Mouse (Mus musculus): ENCODE results near the gene Fnip2. TPM values are rescaled to one million over a fixed set of nuclear protein-coding genes. Genes with fewer than 3 reads are reported as not detected.
"Not testable (repeated sequence)": the region's sequence is repeated elsewhere in the genome, so short reads cannot be mapped to it uniquely, and the experiment has no call there.

Fnip2 gene
- 1 to 10 TPM; 5.7 to 7.7 TPM for total RNA-seq (2021)
- long read RNA-seq, experiment 1, partial matches to known transcripts, result 1 of 1 reads
- long read RNA-seq, experiment 1, other reads (novel, unspliced or antisense), result 0 of 1 reads
- long read RNA-seq, experiment 2, partial matches to known transcripts, result 3 of 3 reads
- long read RNA-seq, experiment 2, other reads (novel, unspliced or antisense), result 0 of 3 reads

DNA sequence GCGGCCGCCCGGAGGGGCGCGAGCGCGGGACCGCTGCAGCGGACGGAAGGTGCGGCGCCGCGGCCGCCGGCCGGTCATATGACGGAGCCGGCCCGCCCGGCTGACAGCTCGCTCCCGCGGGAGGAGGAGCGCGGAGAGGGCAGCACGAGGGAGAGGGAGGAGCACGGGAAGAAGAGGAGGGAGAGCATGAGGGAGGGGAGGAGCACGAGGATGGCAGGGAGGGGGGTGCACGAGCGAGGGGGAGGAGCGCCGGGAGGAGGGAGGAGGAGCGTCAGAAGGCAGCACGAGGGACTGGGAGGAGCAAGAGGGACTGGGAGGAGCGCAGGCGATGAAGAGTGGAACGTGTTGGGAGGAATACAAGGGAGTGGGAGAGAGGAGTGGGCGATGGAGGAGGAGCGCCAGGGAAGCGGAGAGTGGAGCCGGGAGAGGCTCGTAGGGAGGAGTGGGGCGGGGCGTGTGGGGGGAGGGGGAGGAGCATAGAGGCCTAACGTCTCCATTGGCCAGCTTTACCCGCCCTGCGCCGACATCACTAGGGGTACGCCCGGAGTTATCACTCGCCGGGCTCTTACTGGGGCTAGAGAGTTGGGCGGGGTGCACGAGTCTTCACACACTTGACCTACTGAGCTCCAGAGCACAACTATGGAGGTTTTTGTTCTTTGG, at the start of gene Fnip2:
Fnip2 (minus strand) TSS at position 94 of the 660 bp plus-strand sequence.
- peak; percentile 78 for DNase-seq

DNA sequence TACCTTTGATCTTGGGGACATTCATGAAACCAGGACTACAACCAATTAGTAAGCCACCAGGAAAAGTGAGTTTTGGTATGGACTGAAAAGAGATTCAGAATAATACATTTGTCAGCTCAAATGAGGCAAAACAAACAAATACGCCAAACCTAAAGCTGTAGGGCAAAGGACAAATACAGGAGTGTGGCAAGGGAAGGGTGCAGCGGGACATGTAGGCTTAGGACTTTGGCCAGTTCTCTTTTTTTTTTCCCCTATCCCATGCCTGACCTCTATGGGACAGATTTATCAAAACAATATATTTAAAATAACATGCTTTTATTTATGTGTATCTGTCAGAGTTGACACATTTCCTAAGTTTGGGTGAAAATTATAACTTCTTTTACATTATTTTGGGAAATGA, 42.3 kb upstream of the Fnip2 start:
- DNase-seq, result no peak

DNA sequence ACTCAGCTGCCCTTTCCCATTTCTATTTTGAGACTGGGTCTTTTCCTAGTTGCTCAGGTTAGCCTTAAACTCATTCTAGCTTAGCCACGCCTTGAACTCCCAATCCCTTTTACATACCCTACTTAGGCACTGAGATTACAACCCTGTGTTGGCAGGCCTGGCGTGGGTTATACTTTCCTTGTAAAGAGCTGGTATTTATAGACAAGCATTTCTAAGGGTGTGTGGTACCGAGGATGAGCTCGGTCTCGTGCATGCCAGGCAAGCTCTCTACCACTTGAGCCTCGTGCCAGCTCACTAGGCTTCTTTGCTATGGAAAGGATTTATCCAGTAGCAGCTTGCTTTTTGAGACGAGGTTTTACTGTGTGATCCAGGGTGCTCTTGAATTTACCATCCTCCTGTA, 27.9 kb upstream of the Fnip2 start:
- no peak for DNase-seq

DNA sequence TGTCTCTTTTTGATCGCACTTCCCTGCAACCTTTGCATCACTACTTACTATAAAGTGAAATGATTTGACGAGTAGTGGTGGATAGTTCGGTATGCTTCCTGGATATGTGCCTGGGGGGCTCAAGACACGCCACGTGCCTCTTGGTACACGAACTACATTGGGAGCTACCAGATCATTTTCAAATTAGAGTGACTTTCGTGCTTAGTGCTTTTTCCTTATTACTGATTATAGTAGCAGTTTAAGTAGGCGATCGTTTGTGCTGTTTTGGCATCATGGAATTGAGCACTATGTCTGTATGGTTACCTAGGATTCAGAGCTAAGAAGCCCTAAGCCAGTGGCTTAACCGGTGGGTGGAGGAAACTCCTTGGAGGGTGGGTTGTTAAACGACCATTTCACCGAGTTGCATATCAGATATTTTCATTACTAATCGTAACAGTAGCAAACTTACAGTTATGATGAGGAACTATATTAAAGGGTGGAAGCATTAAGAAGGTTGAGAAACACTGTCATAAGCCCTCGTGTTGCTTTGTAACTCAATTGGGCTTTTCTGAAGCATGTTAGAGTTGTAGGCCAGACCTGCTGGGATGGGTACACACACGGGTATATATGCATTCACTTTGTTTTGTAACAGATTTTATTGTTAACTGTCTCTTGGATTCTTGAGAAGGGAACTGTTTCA, 24.3 kb upstream of the Fnip2 start:
- DNase-seq, result no peak

DNA sequence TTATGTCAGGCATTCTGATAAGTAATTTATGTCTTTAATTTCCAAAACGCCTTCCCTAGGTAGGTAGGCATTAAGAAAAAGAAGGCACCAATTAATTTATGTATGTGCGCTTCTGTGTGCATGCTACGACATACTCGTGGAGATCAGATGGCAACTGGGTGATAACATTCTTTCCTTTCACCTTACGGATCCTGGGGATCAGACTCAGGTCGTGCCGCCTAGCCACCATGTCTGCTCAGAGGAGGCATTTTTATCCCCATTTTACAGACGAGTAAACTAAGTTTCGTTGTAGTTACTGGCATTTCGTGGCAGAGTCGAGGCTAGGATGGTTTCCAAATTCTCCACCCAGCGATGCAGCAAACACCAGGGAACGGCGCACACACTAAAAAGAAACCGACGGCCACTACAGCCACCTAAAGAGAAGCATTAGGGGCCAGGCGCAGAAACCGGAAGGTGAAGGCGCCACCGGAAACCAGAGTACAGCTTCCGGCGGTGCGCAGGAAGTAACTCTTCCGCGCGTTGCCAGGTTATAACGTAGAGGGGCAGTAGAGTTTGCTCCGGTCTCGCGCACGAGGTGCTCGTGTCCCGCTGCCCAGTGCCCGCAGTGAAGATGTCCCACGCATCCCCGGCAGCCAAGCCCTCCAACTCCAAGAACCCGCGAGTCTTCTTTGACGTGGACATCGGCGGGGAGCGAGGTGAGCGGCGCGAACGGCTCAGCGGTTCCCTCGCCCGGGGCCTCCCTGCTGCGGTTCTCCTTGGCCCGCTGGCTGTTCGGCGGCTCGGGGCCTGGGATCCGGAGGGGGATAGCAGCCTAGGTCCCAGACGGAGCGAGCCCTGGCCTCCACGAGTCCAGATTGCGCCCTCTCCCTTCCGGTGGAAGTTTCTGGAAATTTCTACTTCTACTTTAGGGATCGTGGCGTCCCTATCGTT, 23.5 kb upstream of the Fnip2 start, which contains the start of gene Ppid:
Ppid (plus strand) TSS at position 480 of the 930 bp plus-strand sequence.
- peak; percentile 75 for DNase-seq

DNA sequence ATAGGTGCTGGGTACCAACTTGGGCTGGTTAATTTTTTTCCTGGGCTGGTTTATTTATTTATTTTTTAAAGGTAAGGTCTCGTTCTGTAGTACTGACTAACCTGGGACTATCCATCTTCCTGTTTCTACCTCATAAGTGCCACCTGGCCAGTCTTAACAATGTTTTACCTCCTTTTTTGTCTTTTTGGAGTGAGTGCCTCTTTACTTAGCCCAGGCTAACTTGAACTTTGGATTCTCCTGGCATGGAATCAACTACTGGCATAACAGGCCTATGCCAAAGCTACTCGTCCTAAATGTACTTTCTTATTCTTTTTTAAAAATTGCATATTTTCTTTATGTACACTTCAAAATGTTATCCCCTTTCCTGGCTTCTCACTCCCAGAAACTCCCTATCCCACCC, 22.1 kb upstream of the Fnip2 start:
- no peak for DNase-seq

DNA sequence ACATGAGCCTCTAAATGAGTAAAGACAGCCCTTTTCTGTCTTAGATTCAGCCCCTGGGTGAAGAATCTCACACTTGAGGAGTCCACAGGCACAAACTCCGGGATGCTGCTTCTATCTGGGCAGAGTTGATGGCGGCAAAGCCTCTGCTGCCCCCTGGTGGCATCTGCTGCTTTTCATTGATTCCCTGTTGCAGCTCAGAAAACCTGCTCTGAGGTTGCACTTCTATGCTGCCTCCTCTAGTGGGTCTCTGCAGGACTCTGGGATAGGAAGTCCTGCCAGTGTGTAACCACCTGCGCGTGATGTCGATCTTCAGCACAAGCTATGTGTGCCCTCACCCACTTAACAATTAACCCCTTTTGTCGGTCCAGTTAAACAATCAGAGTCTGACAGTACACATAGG, 19.2 kb upstream of the Fnip2 start:
- peak; percentile 90 for DNase-seq

DNA sequence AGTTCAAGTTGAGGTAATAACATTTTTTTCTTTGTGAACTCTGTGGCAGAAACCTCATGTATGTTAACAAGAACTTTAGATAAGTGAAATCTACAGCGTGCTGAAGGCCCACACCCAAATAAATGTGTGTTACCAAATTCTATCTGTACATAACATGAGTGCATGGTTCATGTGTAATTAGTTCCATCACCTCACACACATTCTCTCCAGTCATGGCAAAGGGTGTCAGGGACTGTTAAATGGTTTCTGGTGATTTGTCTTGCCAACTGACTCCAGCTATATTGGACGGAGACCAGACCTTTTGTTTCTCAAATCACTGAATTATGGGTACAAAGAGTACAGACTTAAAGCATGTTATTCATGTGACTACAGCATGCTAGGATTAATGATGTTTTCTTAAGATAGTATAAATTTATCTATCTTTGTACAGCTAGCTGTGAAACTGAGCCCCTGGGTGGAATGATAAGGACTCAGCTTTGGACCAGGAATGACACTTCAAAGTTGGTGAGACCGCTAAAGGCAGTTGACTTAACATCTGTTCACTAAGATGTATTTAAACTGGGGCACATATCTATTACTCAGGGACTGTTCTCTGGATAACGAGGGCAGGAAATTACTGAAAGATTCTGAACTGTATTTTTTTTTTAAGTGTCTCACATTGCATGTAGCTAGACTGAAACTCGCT, 12.4 kb upstream of the Fnip2 start:
- no peak for DNase-seq

DNA sequence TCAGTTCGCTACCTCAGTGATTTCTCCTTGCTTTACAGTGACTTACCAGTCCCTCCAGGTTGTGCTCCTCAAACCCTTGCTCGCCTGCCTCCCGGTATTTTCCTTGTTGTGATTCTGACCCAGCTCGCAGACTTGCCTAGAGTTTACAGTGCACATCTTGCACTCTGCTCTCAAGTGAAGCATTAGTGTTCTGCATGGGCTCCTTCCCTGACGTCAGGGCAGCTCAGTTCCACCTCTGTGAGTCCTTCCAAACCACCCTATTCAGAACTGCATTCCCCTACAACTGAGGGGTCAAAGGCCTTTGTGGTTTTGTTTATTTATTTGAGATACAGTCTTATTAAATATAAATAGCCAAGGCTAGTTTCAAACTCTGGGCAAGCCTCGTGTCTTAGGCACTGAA, 10.6 kb upstream of the Fnip2 start:
- DNase-seq, result no peak

DNA sequence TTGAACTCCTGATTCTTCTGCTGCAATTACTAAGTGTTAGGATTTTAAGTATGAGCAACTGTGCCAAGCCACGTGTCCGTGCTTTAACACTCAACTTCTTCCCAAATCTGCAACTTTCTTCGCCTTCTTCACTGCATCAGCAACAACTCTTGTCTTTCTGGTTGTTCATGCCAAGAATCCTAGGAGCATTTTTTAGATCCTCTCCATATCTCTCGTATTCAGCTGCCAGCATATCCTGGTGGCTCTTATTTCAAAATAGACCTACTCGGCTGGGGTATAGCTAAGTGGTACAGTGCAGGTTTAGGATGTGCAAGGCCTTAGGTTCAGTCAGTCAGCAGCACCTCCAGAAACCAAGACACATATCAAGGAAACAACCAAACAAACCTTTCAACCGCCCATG, 10.0 kb upstream of the Fnip2 start:
- DNase-seq, result no peak

DNA sequence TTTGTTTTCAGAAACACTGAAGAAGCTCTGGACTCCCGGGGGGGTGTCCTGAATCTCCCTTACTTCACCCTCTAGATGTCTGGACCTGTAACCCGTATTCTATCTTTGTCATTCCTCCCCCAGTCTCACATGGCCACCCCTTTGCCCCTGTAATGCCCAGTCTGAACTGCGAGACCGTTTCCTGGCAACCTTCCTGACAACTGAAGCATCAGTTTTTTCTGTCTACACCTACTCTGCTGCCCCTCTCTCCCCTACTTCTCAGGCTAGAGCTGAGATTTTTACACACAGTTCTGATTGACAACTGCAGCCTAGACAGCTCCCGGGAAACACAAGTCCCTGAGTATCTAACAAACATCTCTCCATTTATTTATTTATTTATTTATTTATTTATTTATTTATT, 9.3 kb upstream of the Fnip2 start:
- DNase-seq, result no peak

DNA sequence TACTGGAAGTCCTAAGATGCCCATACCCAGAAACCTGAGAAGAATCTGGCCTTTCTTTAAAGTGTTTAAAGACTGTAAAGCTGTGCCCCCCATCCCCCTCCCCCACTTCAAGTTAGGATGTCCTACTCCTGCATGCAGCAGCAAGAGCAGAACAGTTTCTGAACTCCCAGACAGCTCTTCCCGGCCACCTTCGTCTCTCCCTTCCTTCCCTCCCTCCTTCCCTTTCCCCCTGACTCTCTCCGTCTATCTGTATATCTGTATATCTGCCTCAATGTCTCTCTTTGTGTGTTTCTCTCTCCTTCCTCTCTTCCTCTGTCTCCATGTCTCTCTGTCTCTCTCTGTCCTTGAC, 8.8 kb upstream of the Fnip2 start:
- DNase-seq, result no peak

DNA sequence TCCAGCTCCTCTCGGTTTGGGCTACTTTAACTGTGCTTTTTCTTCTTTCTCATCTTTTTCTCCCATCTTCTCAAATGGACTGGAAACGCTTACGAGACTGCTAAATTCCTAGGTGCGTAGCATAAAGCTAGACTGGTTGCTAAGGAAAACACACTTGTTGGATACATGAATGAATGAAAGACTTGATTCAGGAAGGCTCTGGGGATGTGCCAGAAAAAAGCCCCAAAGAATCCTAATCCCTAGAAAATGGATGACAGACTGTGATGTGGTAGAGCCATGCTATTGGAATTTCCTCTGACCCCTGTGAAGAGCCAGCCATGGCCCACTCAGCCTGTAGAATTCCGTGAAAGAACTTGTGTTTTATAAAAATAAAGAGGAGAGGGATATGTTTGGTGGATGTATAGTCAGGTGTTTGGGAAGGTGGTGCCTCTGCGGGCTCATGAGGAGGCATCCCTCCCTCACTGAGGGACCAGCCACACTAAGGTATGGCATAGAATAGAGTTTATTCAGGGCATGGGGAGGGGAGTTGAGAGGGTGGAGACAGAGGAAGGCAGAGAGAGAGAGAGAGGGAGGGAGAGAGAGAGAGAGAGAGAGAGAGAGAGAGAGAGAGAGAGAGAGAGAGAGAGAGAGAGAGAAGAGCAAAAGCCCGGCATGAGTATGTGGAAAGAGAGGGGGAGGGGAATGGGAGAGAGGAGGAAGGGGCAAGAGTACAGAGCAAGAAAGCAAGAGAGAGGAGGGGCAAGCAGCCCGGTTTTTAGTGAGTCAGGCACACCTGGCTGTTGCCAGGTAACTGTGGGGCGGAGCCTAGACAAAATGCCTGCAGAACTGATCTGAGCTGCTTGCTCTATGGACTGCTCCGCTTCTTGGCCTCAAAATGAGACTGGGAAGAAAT, 8.2 kb upstream of the Fnip2 start:
- no peak for DNase-seq

DNA sequence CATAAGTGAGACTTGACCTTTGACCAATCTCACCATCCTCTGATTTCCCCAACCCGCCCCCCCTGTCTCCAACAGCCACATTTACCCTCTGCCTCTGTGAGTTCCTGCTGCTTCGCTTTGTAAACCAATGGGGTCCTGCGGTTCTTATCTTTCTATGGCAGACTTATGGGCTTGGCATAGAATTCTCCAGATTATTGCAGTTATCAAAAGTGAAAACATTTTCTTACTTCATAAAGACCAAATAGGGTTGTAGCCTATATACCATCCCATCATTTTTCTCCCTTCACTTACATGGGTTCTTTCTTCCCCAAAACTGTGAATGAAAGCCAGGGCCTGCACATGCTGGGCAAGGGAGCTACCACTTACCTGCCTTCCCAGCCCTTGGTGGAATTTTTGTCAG, 6.7 kb upstream of the Fnip2 start:
- no peak for DNase-seq

DNA sequence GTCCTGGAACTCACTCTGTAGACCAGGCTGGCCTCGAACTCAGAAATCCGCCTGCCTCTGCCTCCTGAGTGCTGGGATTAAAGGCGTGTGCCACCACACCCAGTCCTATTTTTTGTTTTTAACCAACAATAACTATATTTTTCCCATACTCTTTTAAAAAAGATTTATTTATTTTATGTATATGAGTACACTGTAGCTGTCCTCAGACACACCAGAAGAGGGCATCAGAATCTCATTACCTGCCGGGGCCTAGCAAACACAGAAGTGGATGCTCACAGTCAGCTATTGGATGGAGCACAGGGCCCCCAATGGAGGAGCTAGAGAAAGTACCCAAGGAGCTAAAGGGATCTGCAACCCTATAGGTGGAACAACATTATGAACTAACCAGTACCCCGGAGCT, 5.8 kb upstream of the Fnip2 start:
- DNase-seq, result not testable (repeated sequence)

DNA sequence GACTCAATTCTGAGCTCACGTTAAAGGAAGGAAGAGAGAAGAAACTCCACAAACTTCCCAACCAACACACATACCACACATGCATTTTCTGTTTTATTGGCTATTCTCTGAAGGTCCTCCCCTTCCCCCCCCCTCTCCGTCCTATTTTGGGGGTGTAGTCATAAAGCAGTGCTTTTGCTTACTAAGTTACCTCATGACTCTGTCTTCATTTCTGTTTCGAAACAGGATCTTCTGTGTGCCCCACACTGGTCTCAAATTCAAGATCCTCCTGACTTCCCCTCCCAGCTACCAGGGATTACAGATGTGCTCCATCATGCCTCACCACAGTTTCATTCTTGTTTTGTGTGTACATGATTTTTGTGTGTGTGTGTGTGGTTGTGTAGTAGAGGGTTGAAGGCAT, 4.8 kb upstream of the Fnip2 start:
- DNase-seq, result no peak

DNA sequence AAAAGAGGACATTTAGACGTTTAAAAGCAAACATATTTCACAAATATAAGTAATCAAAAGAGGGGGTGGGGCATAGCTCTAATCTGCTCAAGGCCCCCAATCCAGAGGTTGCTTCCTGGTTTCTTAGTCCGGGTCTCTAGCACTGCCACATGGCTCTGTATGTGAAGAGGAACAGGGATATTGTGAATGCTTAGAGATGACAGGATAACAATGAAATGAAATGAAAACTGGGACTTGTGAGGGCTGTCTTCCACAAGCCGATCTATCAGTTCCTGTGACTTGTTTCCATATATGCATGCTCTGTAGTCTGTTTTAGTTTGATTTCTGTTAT, 1.7 kb upstream of the Fnip2 start:
- DNase-seq, result no peak

DNA sequence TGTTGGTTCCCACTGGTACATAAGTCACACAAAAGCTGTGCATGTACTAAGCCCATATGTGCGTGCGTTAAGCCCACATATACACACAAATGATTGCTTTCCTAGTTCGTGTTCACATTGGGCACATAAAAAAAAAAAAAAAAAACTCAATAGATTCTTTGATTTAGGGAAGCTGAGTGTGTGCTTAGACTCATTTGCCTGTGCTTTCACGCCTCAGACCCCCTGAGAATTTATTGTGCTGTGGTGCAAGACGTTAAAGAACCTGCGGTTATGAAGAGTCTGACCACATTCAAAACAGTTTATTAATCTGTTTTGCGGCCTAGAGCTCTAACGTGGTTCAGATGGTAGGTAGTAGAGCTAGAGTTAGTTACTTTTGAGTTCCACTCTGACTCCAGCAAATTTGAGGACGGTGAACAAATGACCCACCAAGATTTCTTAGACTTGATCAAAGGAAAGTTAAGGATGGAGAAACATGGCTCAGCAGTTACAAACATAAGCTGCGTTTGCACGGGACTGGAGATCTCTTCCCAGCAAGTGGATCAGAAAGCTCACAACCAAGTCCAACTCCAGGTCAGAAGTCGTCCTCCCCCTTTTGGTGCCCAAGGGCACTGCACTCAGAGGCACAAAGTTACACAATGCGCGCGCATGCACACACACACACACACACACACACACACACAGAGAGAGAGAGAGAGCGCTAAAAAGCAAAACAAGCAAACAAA, 1.2 kb upstream of the Fnip2 start:
- DNase-seq, result no peak

DNA sequence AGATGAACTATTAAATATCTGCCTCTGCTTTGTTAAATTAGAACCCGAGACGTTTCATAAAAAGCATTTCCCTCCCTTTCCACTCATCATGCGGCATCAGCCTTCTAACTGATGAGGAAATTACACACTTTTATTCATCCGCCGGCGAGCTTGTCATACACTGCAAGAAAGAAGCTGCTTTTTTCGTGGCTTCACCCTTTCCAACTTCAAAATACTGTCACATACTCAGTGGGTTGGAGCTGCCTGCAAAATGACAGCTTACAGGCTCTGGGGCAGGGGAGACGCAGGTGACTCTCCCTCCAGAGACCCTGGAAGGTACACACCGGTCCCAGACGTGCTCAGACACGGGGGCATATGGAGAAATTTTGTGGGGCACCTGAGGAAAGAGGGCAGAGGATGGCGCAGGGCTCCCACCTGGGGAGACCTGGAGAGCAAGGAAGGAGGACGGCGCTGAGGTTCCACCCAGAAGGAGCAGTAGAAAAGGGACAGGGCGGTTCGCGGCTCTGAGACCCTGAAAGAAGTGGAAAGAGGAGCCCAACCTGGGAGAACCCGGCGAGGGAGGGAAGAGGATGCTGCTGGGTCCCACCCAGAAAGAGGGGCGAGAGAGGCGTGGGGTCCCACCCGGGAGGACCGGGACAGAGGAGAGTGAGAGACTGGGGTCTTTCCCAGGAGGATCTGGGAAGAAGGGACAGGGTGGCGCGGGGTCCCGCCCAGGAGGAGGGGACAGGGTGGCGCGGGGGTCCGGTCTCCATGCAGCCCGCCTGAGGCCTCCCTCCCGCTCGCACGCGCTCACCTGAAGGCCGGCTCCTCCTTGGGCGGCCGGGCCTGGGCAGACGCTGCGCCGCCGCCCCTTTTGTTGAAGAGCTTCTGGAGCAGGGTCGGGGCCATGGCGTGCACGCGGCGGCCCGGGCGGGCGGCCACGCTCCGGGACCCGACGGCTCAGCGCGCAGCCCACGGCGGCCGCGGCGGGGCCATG, 592 bp downstream of the Fnip2 start:
- no peak for DNase-seq
